Mouse (Mus musculus): ENCODE results near the gene Krtap12-1.
"Not testable (repeated sequence)": the region's sequence is repeated elsewhere in the genome, so short reads cannot be mapped to it uniquely, and the experiment has no call there.

DNA sequence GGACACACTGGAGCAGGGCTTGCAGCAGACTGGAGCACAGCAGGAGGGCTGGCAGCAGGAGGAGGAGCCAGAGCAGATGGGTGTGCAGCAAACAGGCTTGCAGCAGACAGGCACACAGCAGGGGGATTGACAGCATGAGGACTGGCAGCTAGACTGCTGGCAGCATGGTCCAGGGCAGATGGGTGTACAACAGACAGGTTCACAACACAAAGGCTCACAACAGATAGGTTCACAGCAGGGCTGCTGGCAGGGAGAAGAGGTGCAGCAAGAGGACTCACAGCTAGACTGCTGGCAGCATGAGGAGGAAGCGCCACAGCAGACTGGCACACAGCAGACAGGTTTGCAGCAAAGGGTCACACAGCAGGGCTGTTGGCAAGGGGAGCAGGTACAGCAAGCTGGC is 30.3 kb downstream of the Krtap12-1 start:
- TF ChIP-seq CTCF (IDR thresholded peaks at IDR 0.05; ENCODE audit: borderline replicate concordance, extremely low read depth, insufficient read depth, insufficient read length); POLR2A (IDR thresholded peaks at IDR 0.05; ENCODE audit: borderline replicate concordance, extremely low read depth, insufficient read depth, insufficient read length, poor library complexity, severe bottlenecking): not testable (repeated sequence)
